Mouse (Mus musculus) cerebellum, adult 11 months (tissue): Measurements from ENCODE around the gene Hist1h3c.
"Not testable (repeated sequence)": the region's sequence is repeated elsewhere in the genome, so short reads cannot be mapped to it uniquely, and the experiment has no call there.

Source experiments
- DNase-seq: peaks from one replicate; pipeline ENCODE4 v3.0.0; 2022

The Hist1h3c gene

DNA sequence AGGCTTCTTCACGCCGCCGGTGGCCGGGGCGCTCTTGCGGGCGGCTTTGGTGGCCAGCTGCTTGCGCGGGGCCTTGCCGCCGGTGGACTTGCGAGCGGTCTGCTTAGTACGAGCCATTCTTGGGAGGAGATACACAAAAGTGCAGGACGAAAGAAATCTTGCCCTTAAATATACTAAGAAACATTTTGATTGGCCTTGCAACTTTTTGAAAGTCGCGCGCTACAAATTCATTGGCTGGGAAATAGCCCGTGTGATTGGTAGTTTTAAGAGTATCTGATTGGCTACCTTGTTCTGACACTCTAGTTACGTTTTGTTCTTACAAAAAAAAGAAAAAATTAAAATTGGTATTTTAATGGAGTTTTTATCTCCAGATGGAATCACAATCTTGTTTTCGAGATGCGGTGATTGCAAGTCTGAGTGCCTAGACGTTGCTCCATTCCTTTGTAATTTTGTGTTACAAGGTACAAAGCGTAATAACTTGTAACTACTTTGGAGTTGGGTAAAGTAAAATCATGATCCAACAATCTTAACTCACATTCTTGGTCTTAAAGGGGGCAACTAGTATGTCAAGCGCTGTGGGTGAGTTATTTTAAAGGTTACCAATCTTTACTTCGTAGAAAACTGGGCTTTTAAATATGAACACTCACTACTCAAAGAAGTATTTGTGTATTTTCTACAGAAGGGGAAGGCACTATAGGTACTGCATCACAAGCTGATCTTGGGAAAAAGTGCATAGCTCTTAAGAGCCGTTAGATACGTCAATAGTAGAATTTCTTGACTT lies at the start of gene Hist1h3c:
TSS of gene Hist1h3c (minus strand) at position 222 of the 781 bp plus-strand sequence.
- DNase-seq = peak; percentile 70

- peak; percentile 8 for DNase-seq
These were observed 47.1 kb upstream of the Hist1h3c start for GRCm38 (mm10) chr13:23792520-23792919.

GRCm38 (mm10) chr13:23779025-23779424 lies 33.6 kb upstream of the Hist1h3c start:
- no peak for DNase-seq

DNA sequence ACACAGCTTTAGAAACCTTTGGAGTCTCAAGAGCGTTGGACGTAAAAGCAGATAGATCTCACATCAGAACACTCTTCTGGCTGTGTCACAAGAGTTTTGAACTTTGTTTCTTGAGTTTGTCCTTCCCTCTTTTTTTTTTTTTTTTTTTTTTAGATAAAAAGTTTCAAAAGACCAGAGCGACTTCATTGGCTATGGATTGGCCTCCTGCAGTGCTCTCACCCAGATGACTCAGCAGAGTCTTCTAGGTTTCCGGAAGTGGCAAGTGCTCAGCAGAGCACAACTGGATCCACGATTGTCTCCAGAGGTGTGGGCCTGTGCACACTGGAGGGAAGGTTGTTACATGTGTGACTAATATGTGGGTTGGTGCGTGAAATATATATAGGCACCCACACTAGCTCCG lies 32.9 kb upstream of the Hist1h3c start:
- no peak for DNase-seq

DNA sequence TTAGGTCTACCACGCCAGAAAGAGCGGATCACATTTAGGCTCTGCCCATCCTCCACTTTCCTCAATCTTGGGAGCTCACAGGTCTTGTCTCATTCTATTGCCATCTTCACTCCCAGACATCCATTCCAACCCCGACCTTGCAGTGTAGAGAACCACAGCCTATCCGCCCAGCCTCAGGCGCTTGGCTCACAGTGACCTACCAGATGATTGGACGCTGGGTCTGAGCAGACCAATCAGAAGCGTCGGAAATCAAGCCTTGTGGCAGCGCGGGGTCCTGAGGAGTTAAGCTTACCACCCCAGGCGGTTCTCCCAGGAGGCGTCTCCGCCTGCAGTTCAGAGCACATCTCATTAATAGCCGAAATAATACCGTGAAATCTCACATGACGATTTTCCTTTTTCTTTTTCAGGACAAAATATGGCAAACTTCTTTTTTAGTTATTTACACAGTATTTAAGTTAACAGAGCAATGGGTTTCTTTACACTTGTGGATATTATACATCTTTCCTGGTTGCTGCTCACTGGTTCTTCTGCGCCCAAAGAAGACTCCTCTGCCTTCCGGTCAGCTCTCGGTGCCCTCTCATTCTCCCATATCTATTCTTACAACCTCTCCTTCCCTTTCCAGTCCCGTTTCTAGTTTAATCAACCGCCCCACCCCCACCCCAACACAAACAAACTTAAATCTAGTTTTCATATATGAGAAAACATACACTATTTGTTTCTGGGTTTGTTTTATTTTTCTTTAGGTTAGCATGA lies 27.3 kb upstream of the Hist1h3c start:
- no peak for DNase-seq

GRCm38 (mm10) chr13:23769613-23770012 lies 24.2 kb upstream of the Hist1h3c start, which contains the start of gene Trim38:
Trim38 (plus strand) TSS chr13:23769913.
- DNase-seq = not testable (repeated sequence)

GRCm38 (mm10) chr13:23768834-23769397 lies 23.5 kb upstream of the Hist1h3c start:
- DNase-seq = no peak

DNA sequence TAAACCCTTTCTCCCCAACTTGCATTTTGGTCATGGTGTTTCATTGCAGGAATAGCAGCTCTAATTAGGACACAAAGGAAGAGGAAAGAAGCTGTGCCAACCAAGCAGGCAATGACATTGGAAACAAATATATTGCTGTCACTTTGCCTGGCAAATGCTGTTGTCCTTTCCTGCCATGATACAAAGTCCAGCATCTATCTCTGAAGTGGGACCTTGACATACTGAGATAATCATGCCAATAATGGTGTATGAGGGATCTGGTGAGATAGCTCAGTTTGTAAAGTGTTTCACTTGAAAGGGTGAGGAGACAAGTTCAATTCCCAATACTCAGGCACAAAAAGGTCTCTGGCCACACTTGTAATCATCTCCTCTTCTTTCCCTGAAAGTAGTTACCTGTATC lies 21.4 kb upstream of the Hist1h3c start:
- DNase-seq = no peak

DNA sequence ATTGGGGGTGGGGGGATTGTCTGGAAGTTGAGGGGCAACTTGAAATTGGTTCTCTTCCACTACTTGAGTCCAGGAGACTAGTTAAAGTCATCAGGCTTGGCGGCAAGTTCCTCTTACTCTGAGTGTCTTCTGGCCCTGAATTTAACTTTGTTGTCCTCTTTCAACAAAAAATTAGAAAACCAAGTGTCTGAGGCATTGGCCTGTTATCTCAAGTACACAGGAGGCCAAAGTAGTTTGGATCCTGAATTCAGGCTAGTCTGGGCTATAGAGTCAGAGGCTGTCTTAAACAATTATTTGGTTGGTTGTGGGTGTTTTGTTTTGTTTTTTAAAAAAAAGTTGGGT lies 19.7 kb upstream of the Hist1h3c start:
- DNase-seq = no peak

GRCm38 (mm10) chr13:23764324-23765171 lies 19.1 kb upstream of the Hist1h3c start:
- DNase-seq = no peak

DNA sequence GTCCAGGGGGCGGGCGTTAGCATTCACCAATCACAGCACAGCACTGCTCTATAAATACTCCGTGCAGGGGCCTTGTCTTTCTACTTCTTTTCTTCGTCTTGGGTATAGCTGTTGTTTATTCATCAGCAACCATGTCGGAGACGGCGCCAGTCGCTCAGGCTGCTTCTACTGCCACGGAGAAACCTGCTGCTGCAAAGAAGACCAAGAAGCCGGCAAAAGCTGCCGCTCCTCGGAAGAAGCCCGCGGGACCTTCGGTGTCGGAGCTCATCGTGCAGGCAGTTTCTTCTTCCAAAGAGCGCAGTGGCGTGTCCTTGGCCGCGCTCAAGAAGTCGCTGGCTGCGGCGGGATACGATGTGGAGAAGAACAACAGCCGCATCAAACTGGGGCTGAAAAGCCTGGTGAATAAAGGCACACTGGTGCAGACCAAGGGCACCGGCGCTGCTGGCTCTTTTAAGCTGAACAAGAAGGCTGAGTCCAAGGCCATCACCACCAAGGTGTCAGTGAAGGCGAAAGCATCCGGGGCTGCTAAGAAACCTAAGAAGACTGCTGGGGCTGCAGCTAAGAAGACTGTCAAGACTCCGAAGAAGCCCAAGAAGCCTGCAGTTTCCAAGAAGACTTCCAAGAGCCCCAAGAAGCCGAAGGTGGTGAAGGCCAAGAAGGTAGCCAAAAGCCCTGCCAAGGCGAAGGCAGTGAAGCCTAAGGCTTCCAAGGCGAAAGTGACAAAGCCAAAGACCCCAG lies 18.4 kb upstream of the Hist1h3c start, which contains the start of gene Hist1h1a:
TSS of gene Hist1h1a (plus strand) at position 81 of the 738 bp plus-strand sequence.
- DNase-seq = peak; percentile 73

DNA sequence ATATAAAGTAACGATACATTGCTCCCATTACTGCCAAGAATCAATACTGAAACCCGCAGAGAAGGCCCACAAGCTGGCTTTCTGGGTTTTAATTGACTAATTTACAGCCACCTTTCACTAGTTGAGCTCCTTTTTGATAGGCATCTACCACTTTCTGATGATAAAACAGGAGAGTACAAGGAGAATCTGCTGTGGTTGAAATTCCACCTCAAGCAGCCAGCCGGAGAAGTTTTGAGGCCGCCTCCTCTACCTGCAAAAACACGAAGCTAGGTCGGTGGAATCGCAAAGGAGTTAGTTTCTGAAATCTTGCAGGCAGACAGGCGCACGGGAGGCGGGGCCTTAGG lies 17.8 kb upstream of the Hist1h3c start:
- no peak for DNase-seq

DNA sequence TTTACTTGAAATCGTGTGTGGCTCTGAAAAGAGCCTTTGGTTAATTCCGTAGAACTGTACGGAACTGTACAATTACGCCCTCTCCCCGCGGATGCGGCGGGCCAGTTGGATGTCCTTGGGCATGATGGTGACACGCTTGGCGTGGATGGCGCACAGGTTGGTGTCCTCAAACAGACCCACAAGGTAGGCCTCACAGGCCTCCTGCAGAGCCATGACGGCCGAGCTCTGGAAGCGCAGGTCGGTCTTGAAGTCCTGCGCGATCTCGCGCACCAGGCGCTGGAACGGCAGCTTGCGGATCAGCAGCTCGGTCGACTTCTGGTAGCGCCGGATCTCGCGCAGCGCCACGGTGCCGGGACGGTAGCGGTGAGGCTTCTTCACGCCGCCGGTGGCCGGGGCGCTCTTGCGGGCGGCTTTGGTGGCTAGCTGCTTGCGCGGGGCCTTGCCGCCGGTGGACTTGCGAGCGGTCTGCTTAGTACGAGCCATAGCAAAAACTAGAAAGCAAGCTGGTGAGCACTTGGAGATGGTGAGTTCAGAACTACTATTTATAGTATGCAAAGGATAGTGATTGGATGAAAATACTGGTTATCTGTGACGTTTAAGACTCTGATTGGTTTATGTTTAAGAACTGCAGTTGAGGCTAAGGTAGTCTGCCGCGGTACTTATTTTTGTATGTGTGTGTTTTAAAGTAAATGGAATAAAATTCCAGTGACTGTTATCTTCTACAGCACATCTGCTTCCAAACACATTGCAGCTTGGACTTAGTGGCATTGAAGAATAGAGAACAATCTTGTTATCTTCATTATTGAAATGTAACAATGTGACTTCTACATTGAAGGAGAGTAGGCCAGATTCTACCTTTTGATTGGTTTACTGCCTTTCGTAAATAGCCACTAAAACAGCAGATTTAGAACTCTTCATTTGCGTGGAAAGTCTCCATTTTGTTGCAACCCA lies 16.7 kb upstream of the Hist1h3c start, which contains the start of gene Hist1h3a:
TSS of gene Hist1h3a (minus strand) at position 516 of the 951 bp plus-strand sequence.
- DNase-seq = peak; percentile 57

GRCm38 (mm10) chr13:23760972-23761864 lies 15.8 kb upstream of the Hist1h3c start, which contains the start of gene Hist1h4a:
Hist1h4a (minus strand) TSS chr13:23761230.
- peak; percentile 98 for DNase-seq

DNA sequence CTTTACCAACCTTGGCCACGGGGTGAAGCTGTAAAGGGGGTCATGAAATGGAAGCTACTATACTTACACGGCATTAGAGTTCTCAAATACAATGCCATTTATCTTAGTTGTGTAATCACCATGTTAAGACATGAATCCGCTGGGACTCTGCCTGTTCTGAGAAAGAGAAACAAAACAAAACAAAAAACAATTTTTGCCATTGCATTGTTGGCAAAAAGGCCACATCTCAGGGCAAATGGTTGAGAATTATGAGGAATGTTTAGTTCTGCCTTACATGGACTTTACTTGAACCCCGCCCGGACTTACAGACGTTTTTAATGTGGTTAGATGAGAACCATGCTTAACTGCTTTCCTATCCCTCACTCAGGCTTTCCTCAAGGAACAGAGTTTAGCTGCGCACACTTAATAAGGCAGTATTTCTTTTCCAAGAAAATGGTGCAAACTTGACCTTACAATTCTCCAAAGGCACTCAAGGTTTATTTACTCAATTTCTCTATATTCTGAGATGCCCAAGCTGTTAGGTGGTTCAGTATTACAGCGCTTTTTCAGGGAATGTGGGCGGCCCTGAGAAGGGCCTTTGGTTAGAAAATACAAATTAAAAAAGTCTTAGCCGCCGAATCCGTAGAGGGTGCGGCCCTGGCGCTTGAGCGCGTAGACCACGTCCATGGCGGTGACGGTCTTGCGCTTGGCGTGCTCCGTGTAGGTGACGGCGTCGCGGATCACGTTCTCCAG lies 15.0 kb upstream of the Hist1h3c start:
- DNase-seq = no peak

DNA sequence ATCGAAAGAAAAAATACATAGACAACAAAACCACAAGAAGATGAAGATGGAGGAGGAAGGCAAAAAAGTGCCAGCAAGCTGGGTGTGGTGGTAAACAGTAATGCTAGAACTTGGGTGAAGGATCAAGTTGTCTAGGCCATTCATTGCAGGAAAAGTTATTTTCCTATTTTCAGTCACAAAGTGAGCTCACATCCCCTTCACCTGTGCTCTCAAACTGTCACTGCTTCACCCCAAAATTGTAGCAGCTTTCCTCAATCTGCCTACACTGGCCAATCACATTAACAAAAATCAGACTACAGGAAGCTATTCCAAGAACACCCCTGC lies 14.5 kb upstream of the Hist1h3c start:
- no peak for DNase-seq

GRCm38 (mm10) chr13:23759251-23759771 lies 13.9 kb upstream of the Hist1h3c start:
- DNase-seq = no peak

GRCm38 (mm10) chr13:23757921-23758320 lies 12.5 kb upstream of the Hist1h3c start:
- DNase-seq = no peak
